Mouse (Mus musculus): ENCODE measurements around the gene Col11a1. TPM values are rescaled to one million over a fixed set of nuclear protein-coding genes. Genes with fewer than 3 reads are reported as not detected.

The Col11a1 gene
- polyA plus RNA-seq, 1 experiment from 2014 or later: 1.8 TPM

DNA sequence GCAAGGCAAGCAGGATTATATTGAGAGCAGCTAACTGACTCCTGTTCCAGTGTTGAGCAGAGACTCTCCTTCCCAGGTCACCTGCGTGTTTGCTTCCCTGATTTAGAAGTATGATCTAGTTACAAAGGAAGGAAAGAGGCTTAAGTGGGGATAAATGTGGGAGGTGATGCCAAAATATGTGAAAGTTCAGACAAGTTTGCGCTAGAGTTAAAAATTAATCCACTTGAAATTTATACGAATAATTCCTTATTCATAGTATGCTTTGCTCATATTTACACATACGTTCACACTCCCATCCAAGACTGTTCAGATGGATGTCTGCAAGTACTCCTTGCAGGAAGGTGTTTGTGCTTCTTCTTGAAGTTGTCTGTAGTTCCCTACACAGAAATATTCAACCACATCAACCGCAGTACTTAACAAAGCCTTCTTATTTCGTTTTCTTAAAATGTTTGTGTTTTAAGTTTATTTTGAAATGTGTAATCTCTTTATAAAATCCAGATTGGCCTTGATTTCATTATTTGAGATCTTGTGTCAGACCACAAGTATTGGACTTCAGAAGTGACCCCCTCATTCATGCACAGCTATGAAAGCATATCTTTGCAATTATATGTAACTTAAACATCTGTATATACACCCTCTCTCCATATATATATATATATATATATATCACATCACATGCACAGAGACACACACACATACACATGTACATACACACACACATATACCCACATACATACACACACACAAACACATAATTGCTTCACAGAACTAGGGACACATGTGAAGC, 167.8 kb downstream of the Col11a1 start:
- no peak for ATAC-seq (ENCODE audit: low read depth)
- WGBS (ENCODE audit: insufficient replicate concordance): 70% methylated on average over 6 of the region's 6 CpGs

DNA sequence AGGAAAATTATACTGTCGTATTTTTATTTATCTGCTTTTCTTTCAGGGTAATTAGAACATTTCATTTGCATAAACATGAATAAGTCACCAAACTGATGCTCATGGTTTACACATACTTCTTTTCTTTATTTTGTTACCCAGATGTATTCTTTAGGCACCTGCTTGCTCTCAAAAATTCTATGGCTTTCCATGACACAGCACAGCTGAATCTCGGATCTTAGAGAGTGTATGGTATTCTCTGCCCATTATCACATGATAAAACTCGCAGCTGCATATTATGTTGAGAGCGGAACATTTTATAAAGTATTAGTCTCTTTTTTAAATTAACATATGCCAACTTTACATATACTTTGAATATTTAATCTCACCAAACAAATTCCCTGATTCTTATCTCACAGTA, 181.9 kb downstream of the Col11a1 start:
- Histone ChIP-seq H3K9me3 (replicated peaks) (no peaks in the 10 kb centered on the region), H3K9ac (no peak overlapping the region), H3K27ac (no peak overlapping the region), H3K4me2 (no peak overlapping the region), H3K4me3 (replicated peaks) (no peak overlapping the region), H3K27me3 (no peaks in the 10 kb centered on the region), H3K36me3 (no peaks in the 10 kb centered on the region), H3K4me1 (replicated peaks) (no peaks in the 10 kb centered on the region)
- ATAC-seq (ENCODE audit: low read depth) (no peak), DNase-seq (no peak)
- 60% methylated on average over 4 of the region's 4 CpGs for WGBS (ENCODE audit: insufficient replicate concordance)

More for the DNA sequence above, 167.8 kb downstream of the Col11a1 start:
- H3K4me1 ChIP-seq (replicated peaks): no peaks in the 10 kb centered on the region
- no peaks in the 10 kb centered on the region for H3K9me3 ChIP-seq (replicated peaks)
- no peak overlapping the region for H3K4me3 ChIP-seq (replicated peaks)
- no peak overlapping the region for H3K9ac ChIP-seq
- no peak for DNase-seq
- no peaks in the 10 kb centered on the region for H3K27me3 ChIP-seq
- H3K4me2 ChIP-seq: no peak overlapping the region
- H3K27ac ChIP-seq: no peak overlapping the region
- H3K36me3 ChIP-seq: no peaks in the 10 kb centered on the region

DNA sequence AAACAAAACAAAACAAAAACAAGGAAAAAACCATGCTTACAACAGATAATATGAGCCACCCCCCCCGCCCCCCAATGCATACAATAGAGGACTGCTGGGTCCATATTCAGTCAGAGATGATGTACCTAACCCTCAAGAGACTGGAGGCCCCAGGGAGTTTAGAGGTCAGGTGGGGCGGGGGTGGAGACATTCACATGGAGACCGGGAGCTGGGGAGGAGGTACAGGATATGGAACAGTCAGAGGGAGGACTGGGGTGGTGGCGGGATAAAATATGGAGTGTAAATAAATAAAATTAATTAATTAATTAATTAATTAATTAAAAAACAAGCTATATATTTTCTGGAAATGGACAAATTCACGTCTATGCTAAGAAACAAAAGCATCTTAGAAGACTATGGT, 185.8 kb downstream of the Col11a1 start:
- 58% methylated on average over 5 of the region's 5 CpGs for WGBS (ENCODE audit: insufficient replicate concordance)
- no peak overlapping the region for H3K27ac ChIP-seq
- H3K4me2 ChIP-seq: no peak overlapping the region
- no peaks in the 10 kb centered on the region for H3K36me3 ChIP-seq
- no peak for ATAC-seq (ENCODE audit: low read depth)
- no peaks in the 10 kb centered on the region for H3K9me3 ChIP-seq (replicated peaks)
- H3K4me1 ChIP-seq (replicated peaks): no peaks in the 10 kb centered on the region
- H3K9ac ChIP-seq: no peak overlapping the region
- no peaks in the 10 kb centered on the region for H3K27me3 ChIP-seq
- H3K4me3 ChIP-seq (replicated peaks): no peak overlapping the region
- no peak for DNase-seq

DNA sequence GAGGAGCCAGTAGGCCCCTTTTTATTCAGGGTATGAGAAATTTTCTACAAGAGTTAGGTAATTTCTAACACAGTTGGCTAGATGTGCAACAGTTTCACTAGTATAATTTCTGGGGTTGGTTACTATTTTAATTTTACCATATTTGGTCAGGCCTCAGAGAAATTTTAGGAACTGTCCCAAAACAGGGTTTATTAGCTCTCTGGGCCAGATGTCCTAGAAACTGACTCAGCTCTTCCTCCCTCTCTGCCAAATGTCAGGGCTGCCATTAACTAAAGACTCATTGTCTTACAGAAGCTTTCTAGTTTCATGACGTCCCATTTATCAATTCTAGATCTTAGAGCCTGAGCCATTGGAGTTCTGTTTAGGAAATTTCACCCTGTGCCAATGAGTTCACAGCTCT, 199.2 kb downstream of the Col11a1 start:
- Histone ChIP-seq H3K27ac (no peak overlapping the region), H3K36me3 (no peaks in the 10 kb centered on the region), H3K9ac (no peak overlapping the region), H3K4me3 (replicated peaks) (no peak overlapping the region), H3K9me3 (replicated peaks) (0 out of 2 replicates have a peak, but pooled peaks cover 3% of the 10 kb centered on the region), H3K4me2 (no peak overlapping the region), H3K27me3 (no peaks in the 10 kb centered on the region), H3K4me1 (replicated peaks) (no peaks in the 10 kb centered on the region)
- DNase-seq (no peak), ATAC-seq (ENCODE audit: low read depth) (no peak)
- WGBS (ENCODE audit: insufficient replicate concordance): 43% methylated on average over 1 of the region's 1 CpGs
